Mouse (Mus musculus): Measurements from ENCODE around the gene Krt33b. TPM values are rescaled to one million over a fixed set of nuclear protein-coding genes. Genes with fewer than 3 reads are reported as not detected.
A peak's percentile ranks its signal among the peaks of the same experiment; 100 is the strongest.

Krt33b gene
- polyA plus RNA-seq, 1 experiment from 2014 or later, result not detected

DNA sequence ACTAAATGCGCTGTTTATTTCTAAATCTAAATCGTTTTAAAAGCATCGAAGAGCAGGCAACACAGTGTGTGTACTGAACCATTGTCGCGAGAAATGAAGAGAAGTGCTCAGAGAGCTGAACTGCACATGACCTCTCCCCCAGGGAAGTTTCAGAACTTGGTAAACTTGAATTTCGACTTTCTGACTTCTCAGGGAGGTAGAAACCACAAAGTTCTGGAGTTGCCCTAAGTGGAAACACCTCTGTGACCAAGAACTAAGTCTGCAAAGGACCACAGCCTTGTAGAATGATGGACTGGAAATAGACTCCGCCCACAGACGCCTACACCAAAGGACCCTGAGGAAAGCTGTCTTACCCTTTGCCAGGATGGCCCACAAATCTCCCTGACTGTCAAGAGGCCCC, 23.8 kb downstream of the Krt33b start:
- H3K4me1 ChIP-seq (ENCODE audit: control insufficient read depth, insufficient read depth, low read length), result no peaks in the 10 kb centered on the region
- no peak overlapping the region for H3K4me3 ChIP-seq (ENCODE audit: low read depth, low read length)
- H3K4me2 ChIP-seq (ENCODE audit: low read depth, low read length), result no peak overlapping the region
- no peaks in the 10 kb centered on the region; the same call in none of the 2 replicates for H3K9me3 ChIP-seq (ENCODE audit: control insufficient read depth, low read length)
- no peak overlapping the region for H3K9ac ChIP-seq (replicated peaks; ENCODE audit: low read depth, low read length)
- ATAC-seq (ENCODE audit: low read depth), result no peak
- H3K27me3 ChIP-seq (ENCODE audit: control insufficient read depth, insufficient read depth, low read length), result no peaks in the 10 kb centered on the region
- no peak overlapping the region for H3K27ac ChIP-seq (ENCODE audit: low read depth, low read length)
- WGBS, result 87% methylated on average over 8 of the region's 8 CpGs
- H3K36me3 ChIP-seq (ENCODE audit: control insufficient read depth, insufficient read depth, low read length), result no peaks in the 10 kb centered on the region

GRCm38 (mm10) chr11:100004846-100005245, 24.8 kb downstream of the Krt33b start:
- H3K9ac ChIP-seq (replicated peaks; ENCODE audit: low read depth, low read length), result no peak overlapping the region
- no peak for ATAC-seq (ENCODE audit: low read depth)
- H3K27me3 ChIP-seq (ENCODE audit: control insufficient read depth, insufficient read depth, low read length), result no peaks in the 10 kb centered on the region
- H3K4me3 ChIP-seq (ENCODE audit: low read depth, low read length), result no peak overlapping the region
- no peaks in the 10 kb centered on the region for H3K36me3 ChIP-seq (ENCODE audit: control insufficient read depth, insufficient read depth, low read length)
- H3K4me2 ChIP-seq (ENCODE audit: low read depth, low read length), result no peak overlapping the region
- no peaks in the 10 kb centered on the region for H3K4me1 ChIP-seq (ENCODE audit: control insufficient read depth, insufficient read depth, low read length)
- H3K9me3 ChIP-seq (ENCODE audit: control insufficient read depth, low read length), result no peaks in the 10 kb centered on the region; the same call in none of the 2 replicates
- 24% methylated on average over 6 of the region's 6 CpGs for WGBS
- H3K27ac ChIP-seq (ENCODE audit: low read depth, low read length), result no peak overlapping the region

DNA sequence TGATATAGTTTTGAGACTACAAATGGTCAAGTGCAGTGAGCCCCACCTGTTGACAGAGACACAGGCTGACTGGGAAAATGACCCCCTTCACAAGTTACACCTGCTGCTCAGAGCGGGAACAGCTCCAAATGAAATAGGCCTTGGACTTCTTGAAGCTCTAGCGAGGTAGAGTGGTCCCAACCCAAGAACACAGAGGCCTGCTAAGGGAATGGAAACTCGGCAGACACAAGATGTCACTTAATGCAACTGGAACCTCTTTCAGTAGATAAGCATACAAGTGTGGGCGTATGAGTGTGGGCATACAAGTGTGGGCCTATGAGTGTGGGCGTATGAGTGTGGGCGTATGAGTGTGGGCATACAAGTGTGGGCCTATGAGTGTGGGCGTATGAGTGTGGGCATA, 30.6 kb downstream of the Krt33b start:
- Histone ChIP-seq H3K27ac (ENCODE audit: low read depth, low read length) (no peak overlapping the region), H3K27me3 (ENCODE audit: control insufficient read depth, insufficient read depth, low read length) (no peaks in the 10 kb centered on the region)
- WGBS, result 94% methylated on average over 7 of the region's 7 CpGs

GRCm38 (mm10) chr11:99994384-99994661, 35.3 kb downstream of the Krt33b start:
- Histone ChIP-seq H3K36me3 (ENCODE audit: control insufficient read depth, insufficient read depth, low read length) (no peaks in the 10 kb centered on the region), H3K4me1 (ENCODE audit: control insufficient read depth, insufficient read depth, low read length) (no peaks in the 10 kb centered on the region), H3K9ac (replicated peaks; ENCODE audit: low read depth, low read length) (no peak overlapping the region), H3K27ac (ENCODE audit: low read depth, low read length) (no peak overlapping the region), H3K9me3 (ENCODE audit: control insufficient read depth, low read length) (no peaks in the 10 kb centered on the region), H3K27me3 (ENCODE audit: control insufficient read depth, insufficient read depth, low read length) (no peaks in the 10 kb centered on the region), H3K4me3 (ENCODE audit: low read depth, low read length) (no peak overlapping the region), H3K4me2 (ENCODE audit: low read depth, low read length) (no peak overlapping the region)
- ATAC-seq (ENCODE audit: low read depth), result no peak
- 52% methylated on average over 4 of the region's 4 CpGs for WGBS

More for the DNA sequence above, 30.6 kb downstream of the Krt33b start:
- Histone ChIP-seq H3K4me1 (ENCODE audit: control insufficient read depth, insufficient read depth, low read length) (no peaks in the 10 kb centered on the region), H3K9ac (replicated peaks; ENCODE audit: low read depth, low read length) (no peak overlapping the region), H3K4me2 (ENCODE audit: low read depth, low read length) (no peak overlapping the region), H3K36me3 (ENCODE audit: control insufficient read depth, insufficient read depth, low read length) (no peaks in the 10 kb centered on the region), H3K9me3 (ENCODE audit: control insufficient read depth, low read length) (no peaks in the 10 kb centered on the region; the same call in none of the 2 replicates), H3K4me3 (ENCODE audit: low read depth, low read length) (no peak overlapping the region)
- ATAC-seq (ENCODE audit: low read depth), result no peak

DNA sequence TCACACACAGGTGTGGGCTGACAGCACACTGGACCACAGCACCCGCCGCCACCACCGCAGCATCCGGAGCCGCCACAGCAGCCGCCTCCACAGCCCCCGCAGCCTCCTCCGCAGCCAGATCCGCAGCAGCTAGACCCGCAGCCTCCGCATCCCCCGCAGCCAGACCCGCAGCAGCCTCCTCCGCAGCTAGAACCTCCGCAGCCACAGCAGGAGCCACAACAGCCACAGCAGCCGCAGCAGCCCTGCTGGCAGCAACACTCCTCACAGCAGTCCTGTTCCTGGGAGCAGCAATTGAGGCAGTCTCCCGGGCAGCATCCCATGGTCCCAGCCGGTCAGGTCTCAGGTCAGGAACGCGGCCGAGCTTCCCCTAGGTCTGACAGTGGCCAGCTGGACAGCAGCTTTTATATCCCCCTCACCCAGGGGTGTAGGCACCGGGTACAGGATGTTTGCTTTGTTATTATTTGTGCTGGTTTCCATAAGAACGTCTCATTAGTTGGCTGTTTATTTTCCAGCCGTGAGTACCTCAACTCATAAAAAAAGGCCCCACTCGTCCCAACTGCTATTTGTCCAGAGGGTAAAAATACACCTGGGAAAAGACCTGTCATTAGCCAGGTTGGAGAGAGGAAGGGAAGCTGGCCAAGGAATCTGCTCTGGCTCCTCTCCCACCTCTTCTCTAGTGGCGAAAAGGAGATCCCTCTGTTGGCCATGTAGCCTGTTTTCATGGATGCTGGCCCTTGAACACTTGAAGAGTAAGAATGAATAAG, 35.9 kb downstream of the Krt33b start, which contains the start of gene Krtap17-1:
Gene Krtap17-1 (minus strand): TSS at position 375 of the 764 bp plus-strand sequence.
- peak within 1 kb of the TSS; percentile 34; the same call in 1 of the 2 replicates for H3K9ac ChIP-seq (replicated peaks; ENCODE audit: low read depth, low read length)

DNA sequence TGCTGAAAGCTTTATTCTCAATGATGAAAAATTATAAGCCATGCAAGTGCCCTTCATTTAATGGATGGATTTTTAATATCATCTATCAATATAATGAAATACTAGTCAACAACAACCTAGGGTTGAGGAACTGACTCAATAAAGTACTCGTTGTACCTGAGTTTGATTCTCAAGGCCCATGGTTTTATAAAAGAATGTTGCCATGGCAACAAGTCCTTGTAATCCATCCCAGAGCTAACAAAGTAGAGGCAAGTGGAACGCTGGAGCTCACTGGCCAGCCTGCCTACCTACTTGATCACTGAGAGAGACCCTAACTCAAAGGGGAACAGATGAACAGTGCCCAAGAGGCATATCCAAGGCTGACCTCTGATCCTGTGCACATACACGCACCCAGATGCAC, 39.1 kb downstream of the Krt33b start:
- Histone ChIP-seq H3K27me3 (ENCODE audit: control insufficient read depth, insufficient read depth, low read length) (no peaks in the 10 kb centered on the region), H3K4me1 (ENCODE audit: control insufficient read depth, insufficient read depth, low read length) (no peaks in the 10 kb centered on the region), H3K36me3 (ENCODE audit: control insufficient read depth, insufficient read depth, low read length) (no peaks in the 10 kb centered on the region), H3K27ac (ENCODE audit: low read depth, low read length) (no peak overlapping the region), H3K9me3 (ENCODE audit: control insufficient read depth, low read length) (no peaks in the 10 kb centered on the region), H3K4me3 (ENCODE audit: low read depth, low read length) (no peak overlapping the region), H3K9ac (replicated peaks; ENCODE audit: low read depth, low read length) (no peak overlapping the region), H3K4me2 (ENCODE audit: low read depth, low read length) (no peak overlapping the region)
- WGBS, result 79% methylated on average over 3 of the region's 3 CpGs
- ATAC-seq (ENCODE audit: low read depth), result no peak

More for the DNA sequence above, 35.9 kb downstream of the Krt33b start, which contains the start of gene Krtap17-1:
- H3K27ac ChIP-seq (ENCODE audit: low read depth, low read length), result no peak within 1 kb of the TSS
- H3K36me3 ChIP-seq (ENCODE audit: control insufficient read depth, insufficient read depth, low read length), result no peaks in the 10 kb centered on the region
- peak within 1 kb of the TSS; percentile 34 for H3K4me2 ChIP-seq (ENCODE audit: low read depth, low read length)
- ATAC-seq (ENCODE audit: low read depth), result no peak
- H3K4me3 ChIP-seq (ENCODE audit: low read depth, low read length), result no peak within 1 kb of the TSS
- WGBS, result 23% methylated on average over 26 of the region's 26 CpGs
- H3K9me3 ChIP-seq (ENCODE audit: control insufficient read depth, low read length), result no peaks in the 10 kb centered on the region
- H3K27me3 ChIP-seq (ENCODE audit: control insufficient read depth, insufficient read depth, low read length), result no peaks in the 10 kb centered on the region
- H3K4me1 ChIP-seq (ENCODE audit: control insufficient read depth, insufficient read depth, low read length), result no peaks in the 10 kb centered on the region

GRCm38 (mm10) chr11:99989881-99990405, 39.7 kb downstream of the Krt33b start:
- ATAC-seq (ENCODE audit: low read depth), result no peak
- H3K4me2 ChIP-seq (ENCODE audit: low read depth, low read length), result no peak overlapping the region
- no peaks in the 10 kb centered on the region for H3K36me3 ChIP-seq (ENCODE audit: control insufficient read depth, insufficient read depth, low read length)
- no peaks in the 10 kb centered on the region for H3K4me1 ChIP-seq (ENCODE audit: control insufficient read depth, insufficient read depth, low read length)
- no peak overlapping the region for H3K4me3 ChIP-seq (ENCODE audit: low read depth, low read length)
- H3K27me3 ChIP-seq (ENCODE audit: control insufficient read depth, insufficient read depth, low read length), result no peaks in the 10 kb centered on the region
- H3K9me3 ChIP-seq (ENCODE audit: control insufficient read depth, low read length), result no peaks in the 10 kb centered on the region
- no peak overlapping the region for H3K9ac ChIP-seq (replicated peaks; ENCODE audit: low read depth, low read length)
- no peak overlapping the region for H3K27ac ChIP-seq (ENCODE audit: low read depth, low read length)
- WGBS, result 83% methylated on average over 6 of the region's 6 CpGs

GRCm38 (mm10) chr11:99988530-99988929, 41.1 kb downstream of the Krt33b start:
- H3K4me2 ChIP-seq (ENCODE audit: low read depth, low read length), result no peak overlapping the region
- 87% methylated on average over 3 of the region's 3 CpGs for WGBS
- H3K27me3 ChIP-seq (ENCODE audit: control insufficient read depth, insufficient read depth, low read length), result no peaks in the 10 kb centered on the region
- H3K4me3 ChIP-seq (ENCODE audit: low read depth, low read length), result no peak overlapping the region
- no peak overlapping the region for H3K9ac ChIP-seq (replicated peaks; ENCODE audit: low read depth, low read length)
- no peaks in the 10 kb centered on the region for H3K36me3 ChIP-seq (ENCODE audit: control insufficient read depth, insufficient read depth, low read length)
- no peaks in the 10 kb centered on the region for H3K4me1 ChIP-seq (ENCODE audit: control insufficient read depth, insufficient read depth, low read length)
- no peak overlapping the region for H3K27ac ChIP-seq (ENCODE audit: low read depth, low read length)
- H3K9me3 ChIP-seq (ENCODE audit: control insufficient read depth, low read length), result no peaks in the 10 kb centered on the region
- no peak for ATAC-seq (ENCODE audit: low read depth)

DNA sequence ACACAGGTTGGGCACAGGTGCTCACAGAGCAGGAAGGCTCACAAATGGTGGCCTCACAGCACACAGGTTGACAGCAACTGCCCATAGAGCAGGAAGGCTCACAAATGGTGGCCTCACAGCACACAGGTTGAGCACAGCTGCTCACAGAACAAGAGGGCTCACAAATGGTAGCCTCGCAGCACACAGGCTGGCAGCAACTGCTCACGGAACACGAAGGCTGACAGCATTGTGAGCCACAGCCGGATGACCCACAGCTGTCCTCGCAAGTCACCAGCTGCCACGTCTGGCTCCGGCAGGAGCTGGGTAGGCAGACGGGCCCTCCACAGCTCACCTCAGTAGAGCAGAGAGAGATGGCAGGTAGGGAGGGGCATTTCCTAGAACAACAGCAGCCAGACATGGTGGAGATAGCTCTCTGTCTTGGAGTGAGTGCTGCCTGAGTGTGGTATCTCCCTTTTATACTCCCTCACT, 43.5 kb downstream of the Krt33b start, which contains the start of gene Krtap16-1:
Gene Krtap16-1 (minus strand): TSS at position 418 of the 468 bp plus-strand sequence.
- no peaks in the 10 kb centered on the region for H3K36me3 ChIP-seq (ENCODE audit: control insufficient read depth, insufficient read depth, low read length)
- no peak within 1 kb of the TSS for H3K4me3 ChIP-seq (ENCODE audit: low read depth, low read length)
- peak; percentile 9; the same call in 1 of the 2 replicates for ATAC-seq (ENCODE audit: low read depth)
- no peaks in the 10 kb centered on the region for H3K9me3 ChIP-seq (ENCODE audit: control insufficient read depth, low read length)
- no peaks in the 10 kb centered on the region for H3K27me3 ChIP-seq (ENCODE audit: control insufficient read depth, insufficient read depth, low read length)
- peak within 1 kb of the TSS; percentile 48 for H3K27ac ChIP-seq (ENCODE audit: low read depth, low read length)
- no peak within 1 kb of the TSS for H3K9ac ChIP-seq (replicated peaks; ENCODE audit: low read depth, low read length)
- H3K4me2 ChIP-seq (ENCODE audit: low read depth, low read length), result no peak within 1 kb of the TSS
- 76% methylated on average over 8 of the region's 8 CpGs for WGBS
- no peaks in the 10 kb centered on the region for H3K4me1 ChIP-seq (ENCODE audit: control insufficient read depth, insufficient read depth, low read length)

Measured in neural tube, embryonic 14.5 days (tissue).